Comparison of ENCODE assay signal across 8 mouse cellular contexts in the genomic region with DNA sequence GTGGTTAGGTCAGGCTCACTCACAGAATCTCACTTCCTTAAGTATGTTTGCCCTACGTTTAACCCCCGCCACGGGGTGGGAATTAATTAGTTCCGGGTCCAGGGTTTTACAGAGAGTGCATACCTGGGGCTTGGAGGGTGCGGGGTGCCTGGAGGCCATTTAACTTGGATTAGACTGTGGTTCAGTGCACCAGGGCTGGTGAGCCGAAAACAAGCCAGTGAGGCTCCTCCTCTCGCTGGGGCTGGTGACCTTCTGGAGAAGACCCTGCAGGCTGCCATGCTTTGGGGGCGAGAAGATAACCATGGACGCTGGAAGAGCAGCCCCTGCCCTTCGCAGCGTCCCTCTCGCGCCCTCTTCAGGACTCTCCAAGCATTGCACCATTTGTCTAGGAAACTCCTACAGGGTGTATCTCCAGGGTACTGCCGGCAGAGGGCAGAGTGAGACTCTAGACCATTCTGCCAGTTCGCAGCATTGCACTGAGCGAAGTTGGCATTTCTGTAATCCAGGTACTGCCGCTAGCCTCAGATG. TPM values are rescaled to one million over a fixed set of nuclear protein-coding genes. Genes with fewer than 3 reads are reported as not detected.
DNase-seq lines count a peak whose midpoint lies in the region; ATAC-seq and TF ChIP-seq lines count a peak whose summit lies in the region.
"Had no signal": no experiment of that assay in that cellular context is flagged by ENCODE, and none has a peak within 500 bp of the region (broad histone marks: within the 10 kb centered on the region; RNA-seq: fewer than 3 reads in every experiment).

No protein-coding gene starts in this region.

- no peak overlapping the region; the same call in 1 of the 2 replicates for H3K9ac ChIP-seq in CH12.LX (ENCODE audit: insufficient read depth, low read depth)
- no peak overlapping the region for H3K9ac ChIP-seq in liver, embryonic 14.5 days (replicated peaks)
- H3K9ac ChIP-seq: limb, embryonic 12.5 days had no signal

- DNase-seq in CH12.LX (ENCODE audit: extremely low read depth) (peak; percentile 74), NIH3T3 (ENCODE audit: low read depth) (peak; percentile 47)
- DNase-seq in cerebellum, postnatal 10 days, result peak; percentile 81 to 86
- DNase-seq in frontal cortex, postnatal 36 days (ENCODE audit: low spot score in 2 of 2), result peak; percentile 73 to 81
- peak; percentile 77 to 78 for DNase-seq in kidney, postnatal 25 days
- DNase-seq in liver, embryonic 14.5 days (ENCODE audit: low read depth in 3 of 3, low spot score in 3 of 3), result peak; percentile 20 to 34 (median 26)
- peak; percentile 56 for DNase-seq in retina, postnatal 7 days (ENCODE audit: low read depth, low spot score)

- peak; percentile 52; the same call in 1 of the 2 replicates for TF ChIP-seq POLR2A in CH12.LX (IDR thresholded peaks at IDR 0.05; ENCODE audit: low read depth, low read length)

- no peak for TF ChIP-seq EP300 in CH12.LX (IDR thresholded peaks at IDR 0.05; ENCODE audit: low read length)
- TF ChIP-seq EP300 in liver, embryonic 14.5 days (IDR thresholded peaks at IDR 0.05; ENCODE audit: low read depth), result no peak

- peak; percentile 87 to 99 for TF ChIP-seq CTCF in CH12.LX (conservative IDR thresholded peaks at IDR 0.05 in 1 of 2, IDR thresholded peaks at IDR 0.05 in 1 of 2; ENCODE audit: low read depth in 2 of 2, low read length in 2 of 2)
- TF ChIP-seq CTCF in liver, embryonic 14.5 days (IDR thresholded peaks at IDR 0.05; ENCODE audit: low read depth), result peak; percentile 80

- H3K27ac ChIP-seq in CH12.LX (ENCODE audit: insufficient read depth, low read depth), result no peak overlapping the region; the same call in 1 of the 2 replicates
- H3K27ac ChIP-seq in liver, embryonic 14.5 days, result no peak overlapping the region
- H3K27ac ChIP-seq: limb, embryonic 12.5 days had no signal

- dilution Hi-C loops in CH12.LX (cut with MboI; ENCODE audit: extremely low pct_ligation_motif_present, extremely low pct_unique_long_range_greater_than_20kb, low sequenced_read_pairs), result no loop called here

- peak overlapping the region; percentile 37 to 55 (median 45) for H3K4me3 ChIP-seq in CH12.LX (replicated peaks in 1 of 3; ENCODE audit: low read depth in 2 of 3, low read length in 2 of 3, poor library complexity in 1 of 3)
- no peak overlapping the region for H3K4me3 ChIP-seq in liver, embryonic 14.5 days (ENCODE audit: insufficient read depth in 1 of 2, low read depth in 2 of 2, low read length in 2 of 2)
- H3K4me3 ChIP-seq: limb, embryonic 12.5 days had no signal

- ATAC-seq in liver, embryonic 14.5 days (ENCODE audit: insufficient read depth), result no peak

- peaks cover 14 to 16% of the 10 kb centered on the region in 2 experiments for H3K4me1 ChIP-seq in CH12.LX (ENCODE audit: control insufficient read depth in 1 of 2, insufficient read depth in 2 of 2)
- H3K4me1 ChIP-seq in liver, embryonic 14.5 days (replicated peaks; ENCODE audit: control insufficient read depth in 2 of 2, insufficient read depth in 2 of 2, low read length in 1 of 2), result no peaks in the 10 kb centered on the region
- H3K4me1 ChIP-seq: limb, embryonic 12.5 days had no signal

- peak overlapping the region; percentile 70 for H3K4me2 ChIP-seq in CH12.LX (ENCODE audit: insufficient read depth, low read depth, poor library complexity, severe bottlenecking)
- no peak overlapping the region for H3K4me2 ChIP-seq in liver, embryonic 14.5 days (ENCODE audit: low read depth)
- H3K4me2 ChIP-seq: limb, embryonic 12.5 days had no signal

- H3K9me3 ChIP-seq in CH12.LX (replicated peaks; ENCODE audit: low read length), result no peaks in the 10 kb centered on the region
- H3K9me3 ChIP-seq in liver, embryonic 14.5 days (ENCODE audit: control insufficient read depth, low read length), result no peaks in the 10 kb centered on the region
- H3K9me3 ChIP-seq: limb, embryonic 12.5 days had no signal

- peaks cover 8% of the 10 kb centered on the region for H3K27me3 ChIP-seq in CH12.LX (replicated peaks)
- H3K27me3 ChIP-seq in liver, embryonic 14.5 days (ENCODE audit: control insufficient read depth, insufficient read depth, low read length), result no peaks in the 10 kb centered on the region
- H3K27me3 ChIP-seq: limb, embryonic 12.5 days had no signal

- peak; percentile 65 for TF ChIP-seq RAD21 in CH12.LX (IDR thresholded peaks at IDR 0.05; ENCODE audit: low read depth, low read length)

- 19% methylated on average over 17 of the region's 17 CpGs for WGBS in liver, embryonic 14.5 days (ENCODE audit: insufficient replicate concordance)

- in situ Hi-C loops in CH12.LX (cut with MboI; ENCODE audit: low pct_ligation_motif_present, low pct_unique_long_range_greater_than_20kb, low sequenced_read_pairs), result no loop called here

- H3K79me2 ChIP-seq in CH12.LX (replicated peaks; ENCODE audit: control insufficient read depth, extremely low read depth, insufficient read depth, poor library complexity, severe bottlenecking), result no peaks in the 10 kb centered on the region

- H3K36me3 ChIP-seq in CH12.LX (replicated peaks in 1 of 2; ENCODE audit: control insufficient read depth in 1 of 2, insufficient read depth in 1 of 2, low read length in 1 of 2), result no peaks in the 10 kb centered on the region
- no peaks in the 10 kb centered on the region for H3K36me3 ChIP-seq in liver, embryonic 14.5 days (replicated peaks; ENCODE audit: control insufficient read depth, insufficient read depth, low read depth)
- H3K36me3 ChIP-seq: limb, embryonic 12.5 days had no signal

TF ChIP-seq in CH12.LX, 34 proteins besides CTCF, POLR2A, EP300 and RAD21:
- TF ChIP-seq CHD1 (IDR thresholded peaks at IDR 0.05; ENCODE audit: low read depth, low read length), result no peak
- no peak for TF ChIP-seq SIN3A (IDR thresholded peaks at IDR 0.05; ENCODE audit: low read length)
- TF ChIP-seq NELFE (IDR thresholded peaks at IDR 0.05; ENCODE audit: low read depth, low read length), result peak; percentile 71; the same call in 1 of the 2 replicates
- no peak for TF ChIP-seq RCOR1 (conservative IDR thresholded peaks at IDR 0.05; ENCODE audit: low read depth, low read length)
- TF ChIP-seq CHD2 (IDR thresholded peaks at IDR 0.05; ENCODE audit: low read length), result no peak
- TF ChIP-seq MAX (IDR thresholded peaks at IDR 0.05; ENCODE audit: low read length), result no peak
- no peak for TF ChIP-seq KAT2A (IDR thresholded peaks at IDR 0.05; ENCODE audit: insufficient replicate concordance, low read length)
- 0 out of 2 replicates have a peak, but pooled peaks have one; percentile 45 for TF ChIP-seq MAZ (IDR thresholded peaks at IDR 0.05; ENCODE audit: low read depth, low read length)
- TF ChIP-seq JUND (conservative IDR thresholded peaks at IDR 0.05; ENCODE audit: low read depth, low read length), result no peak
- TF ChIP-seq HCFC1 (IDR thresholded peaks at IDR 0.05; ENCODE audit: low read depth, low read length), result peak; percentile 40; the same call in 1 of the 2 replicates
- TF ChIP-seq ELF1 (IDR thresholded peaks at IDR 0.05; ENCODE audit: low read depth, low read length), result peak; percentile 42
- TF ChIP-seq USF1 (IDR thresholded peaks at IDR 0.05; ENCODE audit: low read depth, low read length), result no peak
- TF ChIP-seq E2F4 (IDR thresholded peaks at IDR 0.05; ENCODE audit: insufficient replicate concordance, low read depth, low read length), result no peak
- no peak for TF ChIP-seq TBP (conservative IDR thresholded peaks at IDR 0.05; ENCODE audit: low read depth, low read length)
- no peak for TF ChIP-seq MXI1 (IDR thresholded peaks at IDR 0.05; ENCODE audit: low read depth, low read length)
- TF ChIP-seq BHLHE40 (IDR thresholded peaks at IDR 0.05; ENCODE audit: low read depth, low read length), result 0 out of 2 replicates have a peak, but pooled peaks have one; percentile 12
- no peak for TF ChIP-seq NRF1 (IDR thresholded peaks at IDR 0.05; ENCODE audit: low read depth, low read length)
- no peak for TF ChIP-seq ZC3H11A (IDR thresholded peaks at IDR 0.05; ENCODE audit: low read depth, low read length)
- no peak for TF ChIP-seq ZNF384 (IDR thresholded peaks at IDR 0.05; ENCODE audit: low read depth, low read length)
- TF ChIP-seq MYC (IDR thresholded peaks at IDR 0.05; ENCODE audit: low read depth, low read length), result peak; percentile 26; the same call in 1 of the 2 replicates
- TF ChIP-seq IRF4 (IDR thresholded peaks at IDR 0.05; ENCODE audit: low read depth, low read length), result peak; percentile 49; the same call in 1 of the 2 replicates
- peak; percentile 69 for TF ChIP-seq SMC3 (IDR thresholded peaks at IDR 0.05; ENCODE audit: low read depth, low read length)
- no peak for TF ChIP-seq ZKSCAN1 (IDR thresholded peaks at IDR 0.05; ENCODE audit: borderline replicate concordance, low read depth, low read length)
- no peak for TF ChIP-seq GABPA (IDR thresholded peaks at IDR 0.05; ENCODE audit: insufficient replicate concordance, low read depth, low read length)
- no peak for TF ChIP-seq POLR2AphosphoS2 (IDR thresholded peaks at IDR 0.05; ENCODE audit: low read depth, low read length)
- TF ChIP-seq TCF12 (IDR thresholded peaks at IDR 0.05; ENCODE audit: low read depth, low read length), result no peak
- no peak for TF ChIP-seq PAX5 (IDR thresholded peaks at IDR 0.05; ENCODE audit: low read length)
- TF ChIP-seq ZMIZ1 (IDR thresholded peaks at IDR 0.05; ENCODE audit: low read depth, low read length), result no peak
- TF ChIP-seq USF2 (conservative IDR thresholded peaks at IDR 0.05; ENCODE audit: low read depth, low read length), result no peak
- TF ChIP-seq UBTF (IDR thresholded peaks at IDR 0.05; ENCODE audit: low read depth, low read length), result no peak
- TF ChIP-seq MEF2A (IDR thresholded peaks at IDR 0.05; ENCODE audit: borderline replicate concordance, low read depth, low read length), result peak; percentile 21; the same call in 1 of the 2 replicates
- TF ChIP-seq MAFK (IDR thresholded peaks at IDR 0.05; ENCODE audit: insufficient replicate concordance, low read length), result no peak
- no peak for TF ChIP-seq ETS1 (conservative IDR thresholded peaks at IDR 0.05; ENCODE audit: low read depth, low read length)
- TF ChIP-seq JUN (IDR thresholded peaks at IDR 0.05; ENCODE audit: insufficient read depth, low read depth, low read length), result no peak

RNA-seq across cellular contexts. Expression of a gene that starts 28.4 kb away (rescaled TPM):
- total RNA-seq in CH12.LX (2012; rRNA removed) (0.04 TPM in 1 of 2 replicates, not detected in the other), CH12.LX (2014; rRNA removed) (not detected in 2 replicates)
- 0.06 TPM in 1 of 2 replicates, not detected in the other for polyA plus RNA-seq in CH12.LX (2012; ENCODE audit: insufficient read length, low read depth)
- polyA plus RNA-seq in liver, embryonic 14.5 days (2012; rRNA removed), result 0.47 and 0.76 TPM in 2 replicates
- 0.30 and 0.58 TPM in 2 replicates for polyA plus RNA-seq in liver, embryonic 14.5 days (2014; fragmentation: Nextera tagmentation; extraction: Ambion mirVana)

Comparison
In these comparisons a context has a peak if more than half of its experiments do, and no peak if none do; other contexts are left out.
1. DNase-seq: peak in every context shown above with its lines; median percentile 84 in cerebellum, postnatal 10 days; 78 in kidney, postnatal 25 days; 77 in frontal cortex, postnatal 36 days; 74 in CH12.LX; 56 in retina, postnatal 7 days; 47 in NIH3T3; 26 in liver, embryonic 14.5 days.
2. H3K4me3 ChIP-seq: peak in CH12.LX (3 of 3); none in liver, embryonic 14.5 days (0 of 2).